Mouse (Mus musculus): ENCODE results near the gene Klk14.
"Not testable (repeated sequence)": the region's sequence is repeated elsewhere in the genome, so short reads cannot be mapped to it uniquely, and the experiment has no call there.

DNA sequence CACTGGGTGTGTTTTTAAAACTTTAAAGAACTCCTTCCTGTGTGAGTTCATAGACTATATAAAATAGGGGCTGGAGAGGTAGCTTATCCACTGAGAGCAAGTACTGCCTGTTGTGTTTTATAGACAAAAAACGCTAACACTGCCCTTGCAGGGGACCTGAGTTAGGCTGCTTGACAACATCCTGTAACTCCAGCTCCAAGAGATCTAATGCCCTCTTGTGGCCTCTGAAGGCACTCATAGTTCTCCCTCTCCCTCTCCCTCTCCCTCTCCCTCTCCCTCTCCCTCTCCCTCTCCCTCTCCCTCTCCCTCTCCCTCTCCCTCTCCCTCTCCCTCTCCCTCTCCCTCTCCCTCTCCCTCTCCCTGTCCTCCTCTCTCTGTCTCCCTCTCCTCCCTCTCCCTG lies 7.7 kb upstream of the Klk14 start:
- TF ChIP-seq CTCF (IDR thresholded peaks at IDR 0.05; ENCODE audit: low read depth, low read length); POLR2A (IDR thresholded peaks at IDR 0.05; ENCODE audit: borderline replicate concordance, low read depth, low read length): not testable (repeated sequence)
